Mouse (Mus musculus) limb, embryonic 15.5 days (tissue): Measurements from ENCODE around the gene Tead1. TPM values are rescaled to one million over a fixed set of nuclear protein-coding genes. Genes with fewer than 3 reads are reported as not detected.

Experiments
- ATAC-seq: fragments of 200-750 bp; cut with Nextera tagmentation; 2 replicates; pipeline ENCODE4 v1.8.0; 2017; ENCODE audit warnings: low read depth, moderate TSS enrichment; ENCODE audit not compliant: insufficient number of reproducible peaks, low FRiP score, low TSS enrichment
- H3K27ac ChIP-seq: fragments of 300-500 bp; sonication (generic); 2 replicates; pipeline ENCODE4 v1.5.1; 2015; ENCODE audit warnings: moderate library complexity, mild to moderate bottlenecking, inconsistent platforms
- H3K27me3 ChIP-seq: fragments of 300-500 bp; sonication (generic); 2 replicates; pipeline ENCODE4 v1.6.1; 2015; ENCODE audit warnings: inconsistent platforms
- H3K36me3 ChIP-seq: fragments of 300-500 bp; sonication (generic); 2 replicates; pipeline ENCODE4 v1.6.1; 2015; ENCODE audit warnings: inconsistent platforms
- H3K4me1 ChIP-seq: fragments of 300-500 bp; sonication (generic); 2 replicates; pipeline ENCODE4 v1.6.1; 2015; ENCODE audit warnings: inconsistent platforms
- H3K4me2 ChIP-seq: fragments of 300-500 bp; sonication (generic); 2 replicates; pipeline ENCODE4 v1.6.1; 2015; ENCODE audit warnings: mild to moderate bottlenecking, inconsistent platforms
- H3K4me3 ChIP-seq: fragments of 300-500 bp; sonication (generic); 2 replicates; pipeline ENCODE4 v1.5.1; 2015; ENCODE audit warnings: mild to moderate bottlenecking, inconsistent platforms
- H3K9ac ChIP-seq: fragments of 300-500 bp; sonication (generic); 2 replicates; pipeline ENCODE4 v1.6.1; 2015; ENCODE audit warnings: inconsistent platforms
- H3K9me3 ChIP-seq: fragments of 300-500 bp; sonication (generic); 2 replicates; pipeline ENCODE4 v1.6.1; 2016; ENCODE audit warnings: inconsistent platforms
- WGBS: fragments of 180-500 bp; shearing (Covaris S2); methylation state at CpG from one replicate; pipeline ENCODE4 v1.1.7; 2015; 5-methylcytosine and 5-hydroxymethylcytosine counted together
- polyA plus RNA-seq: library from polyadenylated mRNA; unstranded; fragments of >200 nt; fragmentation: Nextera tagmentation; extraction: Ambion mirVana; gene quantifications from 2 replicates; pipeline ENCODE4 v1.2.1, GENCODE M21; 2015

Gene Tead1
- polyA plus RNA-seq, 1 experiment from 2014 or later = 24.5 TPM

- Histone ChIP-seq H3K27ac (no peak overlapping the region), H3K9ac (no peak overlapping the region), H3K27me3 (no peaks in the 10 kb centered on the region), H3K36me3 (peaks cover 12% of the 10 kb centered on the region), H3K4me3 (no peak overlapping the region), H3K9me3 (no peaks in the 10 kb centered on the region), H3K4me2 (no peak overlapping the region), H3K4me1 (peaks cover 18% of the 10 kb centered on the region)
- no peak for ATAC-seq
- 77% methylated on average over 9 of the region's 9 CpGs for WGBS
Measured at GRCm38 (mm10) chr7:112872435-112873196, 193.5 kb downstream of the Tead1 start.

GRCm38 (mm10) chr7:112876128-112876527 is 197.0 kb downstream of the Tead1 start:
- Histone ChIP-seq H3K4me2 (no peak overlapping the region), H3K27ac (no peak overlapping the region), H3K4me1 (peaks cover 2% of the 10 kb centered on the region; the same call in 1 of the 2 replicates), H3K9me3 (no peaks in the 10 kb centered on the region), H3K9ac (no peak overlapping the region), H3K36me3 (peaks cover 22% of the 10 kb centered on the region), H3K4me3 (no peak overlapping the region), H3K27me3 (no peaks in the 10 kb centered on the region)
- ATAC-seq = no peak
- 87% methylated on average over 10 of the region's 10 CpGs for WGBS

- 22% methylated on average over 8 of the region's 8 CpGs for WGBS
- peaks cover 21% of the 10 kb centered on the region for H3K4me1 ChIP-seq
- H3K4me3 ChIP-seq = no peak overlapping the region
- H3K4me2 ChIP-seq = no peak overlapping the region
- peak; percentile 83 for ATAC-seq
- 0 out of 2 replicates have a peak, but pooled peaks cover 4% of the 10 kb centered on the region for H3K36me3 ChIP-seq
- no peak overlapping the region for H3K9ac ChIP-seq
- no peaks in the 10 kb centered on the region for H3K27me3 ChIP-seq
- H3K27ac ChIP-seq = peak overlapping the region; percentile 69
- no peaks in the 10 kb centered on the region for H3K9me3 ChIP-seq
Measured at GRCm38 (mm10) chr7:112883791-112884274, 204.7 kb downstream of the Tead1 start.

- ATAC-seq = no peak
Measured at GRCm38 (mm10) chr7:112885546-112885945, 206.4 kb downstream of the Tead1 start.

GRCm38 (mm10) chr7:112891883-112892282 is 212.8 kb downstream of the Tead1 start:
- Histone ChIP-seq H3K4me1 (no peaks in the 10 kb centered on the region), H3K36me3 (peaks cover 43% of the 10 kb centered on the region), H3K9ac (no peak overlapping the region), H3K4me2 (no peak overlapping the region), H3K4me3 (no peak overlapping the region), H3K9me3 (no peaks in the 10 kb centered on the region), H3K27ac (no peak overlapping the region), H3K27me3 (no peaks in the 10 kb centered on the region)
- WGBS = 79% methylated on average over 6 of the region's 6 CpGs
- no peak for ATAC-seq

More at GRCm38 (mm10) chr7:112885546-112885945, 206.4 kb downstream of the Tead1 start:
- Histone ChIP-seq H3K9ac (no peak overlapping the region), H3K4me1 (peaks cover 21% of the 10 kb centered on the region), H3K27ac (0 out of 2 replicates have a peak overlapping the region, but pooled peaks have one; percentile 33), H3K4me2 (no peak overlapping the region), H3K9me3 (no peaks in the 10 kb centered on the region), H3K27me3 (no peaks in the 10 kb centered on the region), H3K4me3 (no peak overlapping the region), H3K36me3 (peaks cover 4% of the 10 kb centered on the region; the same call in 1 of the 2 replicates)
- 69% methylated on average over 8 of the region's 8 CpGs for WGBS

- H3K4me3 ChIP-seq = no peak overlapping the region
- no peaks in the 10 kb centered on the region for H3K9me3 ChIP-seq
- H3K27me3 ChIP-seq = no peaks in the 10 kb centered on the region
- ATAC-seq = no peak
- WGBS = 59% methylated on average over 5 of the region's 5 CpGs
- H3K27ac ChIP-seq = no peak overlapping the region
- no peaks in the 10 kb centered on the region for H3K4me1 ChIP-seq
- peaks cover 48% of the 10 kb centered on the region for H3K36me3 ChIP-seq
- no peak overlapping the region for H3K9ac ChIP-seq
- no peak overlapping the region for H3K4me2 ChIP-seq
Measured at GRCm38 (mm10) chr7:112892595-112892994, 213.5 kb downstream of the Tead1 start.

GRCm38 (mm10) chr7:112896363-112896762 is 217.2 kb downstream of the Tead1 start:
- Histone ChIP-seq H3K4me1 (no peaks in the 10 kb centered on the region), H3K4me2 (no peak overlapping the region), H3K27ac (no peak overlapping the region), H3K36me3 (peaks cover 60% of the 10 kb centered on the region), H3K27me3 (no peaks in the 10 kb centered on the region), H3K4me3 (no peak overlapping the region), H3K9ac (no peak overlapping the region), H3K9me3 (no peaks in the 10 kb centered on the region)
- 92% methylated on average over 2 of the region's 2 CpGs for WGBS
- ATAC-seq = no peak

- Histone ChIP-seq H3K27ac (no peak overlapping the region), H3K9me3 (no peaks in the 10 kb centered on the region), H3K36me3 (peaks cover 46% of the 10 kb centered on the region), H3K4me2 (no peak overlapping the region), H3K4me3 (no peak overlapping the region), H3K27me3 (no peaks in the 10 kb centered on the region), H3K9ac (no peak overlapping the region), H3K4me1 (no peaks in the 10 kb centered on the region)
- ATAC-seq = no peak
- 93% methylated on average over 7 of the region's 7 CpGs for WGBS
Measured at GRCm38 (mm10) chr7:112901710-112902109, 222.6 kb downstream of the Tead1 start.

- H3K4me1 ChIP-seq = no peaks in the 10 kb centered on the region
- H3K9ac ChIP-seq = no peak overlapping the region
- H3K27me3 ChIP-seq = no peaks in the 10 kb centered on the region
- peaks cover 19% of the 10 kb centered on the region for H3K36me3 ChIP-seq
- no peaks in the 10 kb centered on the region for H3K9me3 ChIP-seq
- WGBS = 77% methylated on average over 5 of the region's 5 CpGs
- no peak for ATAC-seq
- no peak overlapping the region for H3K4me3 ChIP-seq
- H3K27ac ChIP-seq = no peak overlapping the region
- H3K4me2 ChIP-seq = no peak overlapping the region
Measured at GRCm38 (mm10) chr7:112906848-112907247, 227.7 kb downstream of the Tead1 start.

- Histone ChIP-seq H3K27ac (no peak overlapping the region), H3K9ac (no peak overlapping the region), H3K9me3 (no peaks in the 10 kb centered on the region), H3K4me1 (no peaks in the 10 kb centered on the region), H3K4me3 (no peak overlapping the region), H3K36me3 (peaks cover 17% of the 10 kb centered on the region), H3K4me2 (no peak overlapping the region), H3K27me3 (no peaks in the 10 kb centered on the region)
- no peak for ATAC-seq
- WGBS = 59% methylated on average over 2 of the region's 2 CpGs
Measured at GRCm38 (mm10) chr7:112907468-112907867, 228.3 kb downstream of the Tead1 start.

- ATAC-seq = no peak
Measured at GRCm38 (mm10) chr7:112909164-112909563, 230.0 kb downstream of the Tead1 start.

GRCm38 (mm10) chr7:112912969-112913368 is 233.9 kb downstream of the Tead1 start:
- Histone ChIP-seq H3K27ac (no peak overlapping the region), H3K9ac (no peak overlapping the region), H3K4me3 (no peak overlapping the region), H3K4me2 (no peak overlapping the region), H3K9me3 (no peaks in the 10 kb centered on the region), H3K36me3 (no peaks in the 10 kb centered on the region), H3K4me1 (0 out of 2 replicates have a peak, but pooled peaks cover 4% of the 10 kb centered on the region), H3K27me3 (no peaks in the 10 kb centered on the region)
- ATAC-seq = no peak
- whole genome bisulfite sequencing = 78% methylated on average over 3 of the region's 3 CpGs

More at GRCm38 (mm10) chr7:112909164-112909563, 230.0 kb downstream of the Tead1 start:
- H3K36me3 ChIP-seq = peaks cover 6% of the 10 kb centered on the region
- no peaks in the 10 kb centered on the region for H3K4me1 ChIP-seq
- 85% methylated on average over 10 of the region's 10 CpGs for WGBS
- no peaks in the 10 kb centered on the region for H3K27me3 ChIP-seq
- no peaks in the 10 kb centered on the region for H3K9me3 ChIP-seq
- no peak overlapping the region for H3K27ac ChIP-seq
- no peak overlapping the region for H3K9ac ChIP-seq
- no peak overlapping the region for H3K4me2 ChIP-seq
- H3K4me3 ChIP-seq = no peak overlapping the region
